Mouse (Mus musculus): Measurements from ENCODE around the gene Tmem265. TPM values are rescaled to one million over a fixed set of nuclear protein-coding genes. Genes with fewer than 3 reads are reported as not detected.

The Tmem265 gene
- total and polyA plus RNA-seq, 3 experiments = not detected

- Histone ChIP-seq H3K36me3 (ENCODE audit: control insufficient read depth, insufficient read depth, low read length) (no peaks in the 10 kb centered on the region), H3K27me3 (ENCODE audit: control insufficient read depth, insufficient read depth, low read length) (no peaks in the 10 kb centered on the region), H3K27ac (peak overlapping the region; percentile 75), H3K79me2 (replicated peaks; ENCODE audit: control insufficient read depth, insufficient read depth, low read length) (no peaks in the 10 kb centered on the region), H3K9ac (ENCODE audit: low read depth, low read length) (peak overlapping the region; percentile 72), H3K4me3 (peak overlapping the region; percentile 96), H3K4me1 (ENCODE audit: control insufficient read depth, insufficient read depth, low read length) (peaks cover 8% of the 10 kb centered on the region)
- no peak for DNase-seq
- TF ChIP-seq EP300 (IDR thresholded peaks at IDR 0.05; ENCODE audit: insufficient read depth, low read depth, low read length) (no peak), CTCF (IDR thresholded peaks at IDR 0.05) (no peak), POLR2A (IDR thresholded peaks at IDR 0.05; ENCODE audit: insufficient read depth, low read depth, low read length) (no peak)
- intact Hi-C loops (cut with DNase I) = loop anchor here (2.0 to 5.0 kb wide), 4 partner anchors 16 to 178 kb away; partner anchors contain the start of genes Bcl7c, Orai3, Phkg2 and Srcap
- WGBS = 3% methylated on average over 29 of the region's 29 CpGs
These were observed 27.7 kb downstream of the Tmem265 start for GRCm38 (mm10) chr7:127588901-127589300.

GRCm38 (mm10) chr7:127589637-127590036 is 28.4 kb downstream of the Tmem265 start:
- Histone ChIP-seq H3K4me1 (ENCODE audit: control insufficient read depth, insufficient read depth, low read length) (peaks cover 8% of the 10 kb centered on the region), H3K9ac (ENCODE audit: low read depth, low read length) (no peak overlapping the region), H3K4me3 (peak overlapping the region; percentile 96; the same call in 1 of the 2 replicates), H3K27ac (no peak overlapping the region), H3K27me3 (ENCODE audit: control insufficient read depth, insufficient read depth, low read length) (no peaks in the 10 kb centered on the region), H3K36me3 (ENCODE audit: control insufficient read depth, insufficient read depth, low read length) (no peaks in the 10 kb centered on the region), H3K79me2 (replicated peaks; ENCODE audit: control insufficient read depth, insufficient read depth, low read length) (no peaks in the 10 kb centered on the region)
- TF ChIP-seq CTCF (IDR thresholded peaks at IDR 0.05) (no peak), EP300 (IDR thresholded peaks at IDR 0.05; ENCODE audit: insufficient read depth, low read depth, low read length) (no peak), POLR2A (IDR thresholded peaks at IDR 0.05; ENCODE audit: insufficient read depth, low read depth, low read length) (no peak)
- intact Hi-C loops (cut with DNase I) = loop anchor here (2.0 to 5.0 kb wide), 4 partner anchors 17 to 178 kb away; partner anchors contain the start of genes Bcl7c, Orai3, Phkg2 and Srcap
- 85% methylated on average over 9 of the region's 9 CpGs for WGBS
- DNase-seq = no peak

GRCm38 (mm10) chr7:127591108-127591507 is 29.9 kb downstream of the Tmem265 start:
- no peaks in the 10 kb centered on the region for H3K36me3 ChIP-seq (ENCODE audit: control insufficient read depth, insufficient read depth, low read length)
- WGBS = 58% methylated on average over 10 of the region's 10 CpGs
- no peak overlapping the region for H3K27ac ChIP-seq
- H3K79me2 ChIP-seq (replicated peaks; ENCODE audit: control insufficient read depth, insufficient read depth, low read length) = no peaks in the 10 kb centered on the region
- no peak overlapping the region for H3K4me3 ChIP-seq
- TF ChIP-seq CTCF (IDR thresholded peaks at IDR 0.05) (no peak), POLR2A (IDR thresholded peaks at IDR 0.05; ENCODE audit: insufficient read depth, low read depth, low read length) (no peak), EP300 (IDR thresholded peaks at IDR 0.05; ENCODE audit: insufficient read depth, low read depth, low read length) (no peak)
- H3K27me3 ChIP-seq (ENCODE audit: control insufficient read depth, insufficient read depth, low read length) = no peaks in the 10 kb centered on the region
- DNase-seq = no peak
- H3K9ac ChIP-seq (ENCODE audit: low read depth, low read length) = no peak overlapping the region
- peaks cover 8% of the 10 kb centered on the region for H3K4me1 ChIP-seq (ENCODE audit: control insufficient read depth, insufficient read depth, low read length)
- intact Hi-C loops (cut with DNase I) = no loop called here

- intact Hi-C loops (cut with DNase I) = no loop called here
- no peak overlapping the region for H3K27ac ChIP-seq
- H3K4me3 ChIP-seq = no peak overlapping the region
- TF ChIP-seq CTCF (IDR thresholded peaks at IDR 0.05) (no peak), POLR2A (IDR thresholded peaks at IDR 0.05; ENCODE audit: insufficient read depth, low read depth, low read length) (no peak), EP300 (IDR thresholded peaks at IDR 0.05; ENCODE audit: insufficient read depth, low read depth, low read length) (no peak)
- WGBS = 88% methylated on average over 14 of the region's 14 CpGs
- no peaks in the 10 kb centered on the region for H3K27me3 ChIP-seq (ENCODE audit: control insufficient read depth, insufficient read depth, low read length)
- no peaks in the 10 kb centered on the region for H3K36me3 ChIP-seq (ENCODE audit: control insufficient read depth, insufficient read depth, low read length)
- no peak for DNase-seq
- H3K79me2 ChIP-seq (replicated peaks; ENCODE audit: control insufficient read depth, insufficient read depth, low read length) = no peaks in the 10 kb centered on the region
- H3K9ac ChIP-seq (ENCODE audit: low read depth, low read length) = no peak overlapping the region
- H3K4me1 ChIP-seq (ENCODE audit: control insufficient read depth, insufficient read depth, low read length) = peaks cover 5% of the 10 kb centered on the region
These were observed 31.4 kb downstream of the Tmem265 start for GRCm38 (mm10) chr7:127592575-127592974.

- Histone ChIP-seq H3K4me3 (no peak overlapping the region), H3K4me1 (ENCODE audit: control insufficient read depth, insufficient read depth, low read length) (no peaks in the 10 kb centered on the region), H3K27ac (no peak overlapping the region), H3K9ac (ENCODE audit: low read depth, low read length) (no peak overlapping the region), H3K36me3 (ENCODE audit: control insufficient read depth, insufficient read depth, low read length) (no peaks in the 10 kb centered on the region), H3K27me3 (ENCODE audit: control insufficient read depth, insufficient read depth, low read length) (no peaks in the 10 kb centered on the region), H3K79me2 (replicated peaks; ENCODE audit: control insufficient read depth, insufficient read depth, low read length) (no peaks in the 10 kb centered on the region)
- no peak for DNase-seq
- 96% methylated on average over 17 of the region's 17 CpGs for WGBS
- intact Hi-C loops (cut with DNase I) = no loop called here
- TF ChIP-seq CTCF (IDR thresholded peaks at IDR 0.05) = no peak
- TF ChIP-seq POLR2A (IDR thresholded peaks at IDR 0.05; ENCODE audit: insufficient read depth, low read depth, low read length) = no peak
- TF ChIP-seq EP300 (IDR thresholded peaks at IDR 0.05; ENCODE audit: insufficient read depth, low read depth, low read length) = no peak
These were observed 35.6 kb downstream of the Tmem265 start for GRCm38 (mm10) chr7:127596747-127597146.

GRCm38 (mm10) chr7:127600612-127601011 is 39.4 kb downstream of the Tmem265 start:
- Histone ChIP-seq H3K27ac (no peak overlapping the region), H3K36me3 (ENCODE audit: control insufficient read depth, insufficient read depth, low read length) (no peaks in the 10 kb centered on the region), H3K27me3 (ENCODE audit: control insufficient read depth, insufficient read depth, low read length) (no peaks in the 10 kb centered on the region), H3K9ac (ENCODE audit: low read depth, low read length) (no peak overlapping the region), H3K4me3 (no peak overlapping the region), H3K79me2 (replicated peaks; ENCODE audit: control insufficient read depth, insufficient read depth, low read length) (no peaks in the 10 kb centered on the region), H3K4me1 (ENCODE audit: control insufficient read depth, insufficient read depth, low read length) (no peaks in the 10 kb centered on the region)
- DNase-seq = no peak
- TF ChIP-seq POLR2A (IDR thresholded peaks at IDR 0.05; ENCODE audit: insufficient read depth, low read depth, low read length) (no peak), EP300 (IDR thresholded peaks at IDR 0.05; ENCODE audit: insufficient read depth, low read depth, low read length) (no peak), CTCF (IDR thresholded peaks at IDR 0.05) (no peak)
- intact Hi-C loops (cut with DNase I) = loop anchor here (5.0 kb wide), 1 partner anchor 47 kb away; no protein-coding TSS in a partner anchor
- WGBS = 94% methylated on average over 7 of the region's 7 CpGs

All from heart, adult 2 months (tissue).